Mouse (Mus musculus) WW6 (cell line): ENCODE measurements around the gene Sap30l.

Experiments used
- DNase-seq: peaks from one replicate; pipeline ENCODE4 v3.0.0-alpha.2; 2013; ENCODE audit warnings: low read depth, low spot score

Gene Sap30l

GRCm38 (mm10) chr11:57800971-57801765, at the start of gene Sap30l:
TSS of gene Sap30l (plus strand) at chr11:57801637.
- DNase-seq: peak; percentile 93

- DNase-seq: no peak
Measured at GRCm38 (mm10) chr11:57753538-57754203, 47.8 kb upstream of the Sap30l start.

GRCm38 (mm10) chr11:57758621-57759020, 42.8 kb upstream of the Sap30l start:
- no peak for DNase-seq

GRCm38 (mm10) chr11:57760509-57761058, 40.9 kb upstream of the Sap30l start:
- DNase-seq: no peak

- no peak for DNase-seq
Measured at GRCm38 (mm10) chr11:57761347-57761746, 40.1 kb upstream of the Sap30l start.

GRCm38 (mm10) chr11:57764124-57764523, 37.3 kb upstream of the Sap30l start:
- DNase-seq: no peak

GRCm38 (mm10) chr11:57766617-57767016, 34.8 kb upstream of the Sap30l start:
- no peak for DNase-seq

- no peak for DNase-seq
Measured at GRCm38 (mm10) chr11:57767171-57767570, 34.3 kb upstream of the Sap30l start.

- no peak for DNase-seq
Measured at GRCm38 (mm10) chr11:57770776-57771175, 30.7 kb upstream of the Sap30l start.

- no peak for DNase-seq
Measured at GRCm38 (mm10) chr11:57771676-57772075, 29.8 kb upstream of the Sap30l start.

GRCm38 (mm10) chr11:57773479-57773878, 28.0 kb upstream of the Sap30l start:
- DNase-seq: no peak

GRCm38 (mm10) chr11:57773936-57774335, 27.5 kb upstream of the Sap30l start:
- no peak for DNase-seq

GRCm38 (mm10) chr11:57775868-57776267, 25.6 kb upstream of the Sap30l start:
- no peak for DNase-seq

- no peak for DNase-seq
Measured at GRCm38 (mm10) chr11:57776546-57776945, 24.9 kb upstream of the Sap30l start.

- peak; percentile 79 for DNase-seq
Measured at GRCm38 (mm10) chr11:57778349-57778748, 23.1 kb upstream of the Sap30l start.

GRCm38 (mm10) chr11:57779824-57780223, 21.6 kb upstream of the Sap30l start:
- no peak for DNase-seq

GRCm38 (mm10) chr11:57786616-57787418, 14.6 kb upstream of the Sap30l start:
- DNase-seq: no peak

- DNase-seq: no peak
Measured at GRCm38 (mm10) chr11:57787913-57788312, 13.5 kb upstream of the Sap30l start.

- no peak for DNase-seq
Measured at GRCm38 (mm10) chr11:57790866-57791535, 10.4 kb upstream of the Sap30l start.

- no peak for DNase-seq
Measured at GRCm38 (mm10) chr11:57795086-57795485, 6.4 kb upstream of the Sap30l start.

- no peak for DNase-seq
Measured at GRCm38 (mm10) chr11:57797828-57798227, 3.6 kb upstream of the Sap30l start.
